Mouse (Mus musculus): ENCODE results near the gene Morn1.

The Morn1 gene

GRCm38 (mm10) chr4:155163685-155164084, 77.3 kb downstream of the Morn1 start:
- H3K27me3 ChIP-seq (ENCODE audit: control insufficient read depth, insufficient read depth, low read length, poor library complexity, severe bottlenecking) = no peaks in the 10 kb centered on the region
- peak; percentile 20 for DNase-seq (ENCODE audit: low read depth, low spot score)
- H3K36me3 ChIP-seq (ENCODE audit: control insufficient read depth, insufficient read depth, low read length, poor library complexity, severe bottlenecking) = 0 out of 2 replicates have a peak, but pooled peaks cover 2% of the 10 kb centered on the region

- no peaks in the 10 kb centered on the region for H3K27me3 ChIP-seq (ENCODE audit: control insufficient read depth, insufficient read depth, low read length, poor library complexity, severe bottlenecking)
- DNase-seq (ENCODE audit: low read depth, low spot score) = no peak
- 0 out of 2 replicates have a peak, but pooled peaks cover 2% of the 10 kb centered on the region for H3K36me3 ChIP-seq (ENCODE audit: control insufficient read depth, insufficient read depth, low read length, poor library complexity, severe bottlenecking)
These were observed 78.2 kb downstream of the Morn1 start for GRCm38 (mm10) chr4:155164550-155164949.

GRCm38 (mm10) chr4:155165861-155166260, 79.5 kb downstream of the Morn1 start:
- Histone ChIP-seq H3K27me3 (ENCODE audit: control insufficient read depth, insufficient read depth, low read length, poor library complexity, severe bottlenecking) (no peaks in the 10 kb centered on the region), H3K36me3 (ENCODE audit: control insufficient read depth, insufficient read depth, low read length, poor library complexity, severe bottlenecking) (no peaks in the 10 kb centered on the region)
- no peak for DNase-seq (ENCODE audit: low read depth, low spot score)

- no peak for DNase-seq (ENCODE audit: low read depth, low spot score)
- Histone ChIP-seq H3K36me3 (ENCODE audit: control insufficient read depth, insufficient read depth, low read length, poor library complexity, severe bottlenecking) (no peaks in the 10 kb centered on the region), H3K27me3 (ENCODE audit: control insufficient read depth, insufficient read depth, low read length, poor library complexity, severe bottlenecking) (no peaks in the 10 kb centered on the region)
These were observed 82.5 kb downstream of the Morn1 start for GRCm38 (mm10) chr4:155168835-155169252.

- no peaks in the 10 kb centered on the region for H3K27me3 ChIP-seq (ENCODE audit: control insufficient read depth, insufficient read depth, low read length, poor library complexity, severe bottlenecking)
- no peaks in the 10 kb centered on the region for H3K36me3 ChIP-seq (ENCODE audit: control insufficient read depth, insufficient read depth, low read length, poor library complexity, severe bottlenecking)
- no peak for DNase-seq (ENCODE audit: low read depth, low spot score)
These were observed 84.3 kb downstream of the Morn1 start for GRCm38 (mm10) chr4:155170614-155171212.

- Histone ChIP-seq H3K27me3 (ENCODE audit: control insufficient read depth, insufficient read depth, low read length, poor library complexity, severe bottlenecking) (no peaks in the 10 kb centered on the region), H3K36me3 (ENCODE audit: control insufficient read depth, insufficient read depth, low read length, poor library complexity, severe bottlenecking) (no peaks in the 10 kb centered on the region)
- DNase-seq (ENCODE audit: low read depth, low spot score) = no peak
These were observed 85.7 kb downstream of the Morn1 start for GRCm38 (mm10) chr4:155171961-155172533.

- no peaks in the 10 kb centered on the region for H3K36me3 ChIP-seq (ENCODE audit: control insufficient read depth, insufficient read depth, low read length, poor library complexity, severe bottlenecking)
- H3K27me3 ChIP-seq (ENCODE audit: control insufficient read depth, insufficient read depth, low read length, poor library complexity, severe bottlenecking) = no peaks in the 10 kb centered on the region
- DNase-seq (ENCODE audit: low read depth, low spot score) = no peak
These were observed 86.8 kb downstream of the Morn1 start for GRCm38 (mm10) chr4:155172909-155173821.

GRCm38 (mm10) chr4:155173822-155174785, 87.7 kb downstream of the Morn1 start:
- DNase-seq (ENCODE audit: low read depth, low spot score) = no peak
- H3K27me3 ChIP-seq (ENCODE audit: control insufficient read depth, insufficient read depth, low read length, poor library complexity, severe bottlenecking) = no peaks in the 10 kb centered on the region
- H3K36me3 ChIP-seq (ENCODE audit: control insufficient read depth, insufficient read depth, low read length, poor library complexity, severe bottlenecking) = no peaks in the 10 kb centered on the region

- no peaks in the 10 kb centered on the region for H3K36me3 ChIP-seq (ENCODE audit: control insufficient read depth, insufficient read depth, low read length, poor library complexity, severe bottlenecking)
- no peak for DNase-seq (ENCODE audit: low read depth, low spot score)
- no peaks in the 10 kb centered on the region for H3K27me3 ChIP-seq (ENCODE audit: control insufficient read depth, insufficient read depth, low read length, poor library complexity, severe bottlenecking)
These were observed 89.8 kb downstream of the Morn1 start for GRCm38 (mm10) chr4:155176210-155176609.

- Histone ChIP-seq H3K36me3 (ENCODE audit: control insufficient read depth, insufficient read depth, low read length, poor library complexity, severe bottlenecking) (no peaks in the 10 kb centered on the region), H3K27me3 (ENCODE audit: control insufficient read depth, insufficient read depth, low read length, poor library complexity, severe bottlenecking) (no peaks in the 10 kb centered on the region)
- DNase-seq (ENCODE audit: low read depth, low spot score) = peak; percentile 84
These were observed 91.9 kb downstream of the Morn1 start for GRCm38 (mm10) chr4:155178274-155178673.

GRCm38 (mm10) chr4:155178981-155179512, 92.7 kb downstream of the Morn1 start:
- Histone ChIP-seq H3K36me3 (ENCODE audit: control insufficient read depth, insufficient read depth, low read length, poor library complexity, severe bottlenecking) (no peaks in the 10 kb centered on the region), H3K27me3 (ENCODE audit: control insufficient read depth, insufficient read depth, low read length, poor library complexity, severe bottlenecking) (no peaks in the 10 kb centered on the region)
- DNase-seq (ENCODE audit: low read depth, low spot score) = no peak

- Histone ChIP-seq H3K36me3 (ENCODE audit: control insufficient read depth, insufficient read depth, low read length, poor library complexity, severe bottlenecking) (no peaks in the 10 kb centered on the region), H3K27me3 (ENCODE audit: control insufficient read depth, insufficient read depth, low read length, poor library complexity, severe bottlenecking) (no peaks in the 10 kb centered on the region)
- DNase-seq (ENCODE audit: low read depth, low spot score) = no peak
These were observed 96.8 kb downstream of the Morn1 start for GRCm38 (mm10) chr4:155183201-155183600.

- no peaks in the 10 kb centered on the region for H3K36me3 ChIP-seq (ENCODE audit: control insufficient read depth, insufficient read depth, low read length, poor library complexity, severe bottlenecking)
- no peak for DNase-seq (ENCODE audit: low read depth, low spot score)
- H3K27me3 ChIP-seq (ENCODE audit: control insufficient read depth, insufficient read depth, low read length, poor library complexity, severe bottlenecking) = no peaks in the 10 kb centered on the region
These were observed 98.1 kb downstream of the Morn1 start for GRCm38 (mm10) chr4:155184248-155185070.
